Mouse (Mus musculus): ENCODE results near the gene Ensa. TPM values are rescaled to one million over a fixed set of nuclear protein-coding genes. Genes with fewer than 3 reads are reported as not detected.

Gene Ensa
- total and polyA plus RNA-seq, 3 experiments = 19.2 to 133 (median 104) TPM

- no peak for TF ChIP-seq CTCF (IDR thresholded peaks at IDR 0.05; ENCODE audit: low read depth, low read length)
- TF ChIP-seq GATA2 (IDR thresholded peaks at IDR 0.05; ENCODE audit: borderline replicate concordance, low read depth, low read length) = no peak
- TF ChIP-seq POLR2AphosphoS5 (IDR thresholded peaks at IDR 0.05; ENCODE audit: insufficient replicate concordance, low read depth, low read length) = no peak
- TF ChIP-seq TAL1 (conservative IDR thresholded peaks at IDR 0.05; ENCODE audit: low read depth, low read length) = no peak
- no peak for TF ChIP-seq GATA1 (IDR thresholded peaks at IDR 0.05; ENCODE audit: borderline replicate concordance, low read length)
- H3K36me3 ChIP-seq (replicated peaks) = peaks cover 21% of the 10 kb centered on the region
- H3K4me3 ChIP-seq (ENCODE audit: low read depth, low read length) = no peak overlapping the region
- no peak for ATAC-seq (ENCODE audit: extremely low read depth, insufficient number of reproducible peaks, low FRiP score, poor library complexity, severe bottlenecking)
- no peaks in the 10 kb centered on the region for H3K9me3 ChIP-seq (replicated peaks)
- no peaks in the 10 kb centered on the region for H3K27me3 ChIP-seq (ENCODE audit: insufficient read depth, low read length)
- H3K4me1 ChIP-seq (ENCODE audit: insufficient read depth, low read depth, low read length) = peaks cover 43% of the 10 kb centered on the region
- DNase-seq (ENCODE audit: low spot score) = no peak
Measured at GRCm38 (mm10) chr3:95655437-95655836, 30.6 kb downstream of the Ensa start.

- Histone ChIP-seq H3K9me3 (replicated peaks) (no peaks in the 10 kb centered on the region), H3K27me3 (ENCODE audit: insufficient read depth, low read length) (no peaks in the 10 kb centered on the region), H3K4me1 (ENCODE audit: insufficient read depth, low read depth, low read length) (peaks cover 39% of the 10 kb centered on the region), H3K4me3 (ENCODE audit: low read depth, low read length) (no peak overlapping the region), H3K36me3 (replicated peaks) (peaks cover 34% of the 10 kb centered on the region)
- DNase-seq (ENCODE audit: low spot score) = no peak
- ATAC-seq (ENCODE audit: extremely low read depth, insufficient number of reproducible peaks, low FRiP score, poor library complexity, severe bottlenecking) = no peak
- no peak for TF ChIP-seq CTCF (IDR thresholded peaks at IDR 0.05; ENCODE audit: low read depth, low read length)
- TF ChIP-seq TAL1 (conservative IDR thresholded peaks at IDR 0.05; ENCODE audit: low read depth, low read length) = no peak
- no peak for TF ChIP-seq POLR2AphosphoS5 (IDR thresholded peaks at IDR 0.05; ENCODE audit: insufficient replicate concordance, low read depth, low read length)
- TF ChIP-seq GATA1 (IDR thresholded peaks at IDR 0.05; ENCODE audit: borderline replicate concordance, low read length) = no peak
- TF ChIP-seq GATA2 (IDR thresholded peaks at IDR 0.05; ENCODE audit: borderline replicate concordance, low read depth, low read length) = no peak
Measured at GRCm38 (mm10) chr3:95657108-95657507, 32.3 kb downstream of the Ensa start.

- Histone ChIP-seq H3K4me1 (ENCODE audit: insufficient read depth, low read depth, low read length) (peaks cover 39% of the 10 kb centered on the region), H3K36me3 (replicated peaks) (peaks cover 40% of the 10 kb centered on the region), H3K4me3 (ENCODE audit: low read depth, low read length) (peak overlapping the region; percentile 83; the same call in 1 of the 2 replicates), H3K27me3 (ENCODE audit: insufficient read depth, low read length) (no peaks in the 10 kb centered on the region), H3K9me3 (replicated peaks) (no peaks in the 10 kb centered on the region)
- no peak for TF ChIP-seq CTCF (IDR thresholded peaks at IDR 0.05; ENCODE audit: low read depth, low read length)
- no peak for TF ChIP-seq GATA2 (IDR thresholded peaks at IDR 0.05; ENCODE audit: borderline replicate concordance, low read depth, low read length)
- no peak for TF ChIP-seq GATA1 (IDR thresholded peaks at IDR 0.05; ENCODE audit: borderline replicate concordance, low read length)
- no peak for TF ChIP-seq TAL1 (conservative IDR thresholded peaks at IDR 0.05; ENCODE audit: low read depth, low read length)
- no peak; the same call in 1 of the 2 replicates for TF ChIP-seq POLR2AphosphoS5 (IDR thresholded peaks at IDR 0.05; ENCODE audit: insufficient replicate concordance, low read depth, low read length)
- ATAC-seq (ENCODE audit: extremely low read depth, insufficient number of reproducible peaks, low FRiP score, poor library complexity, severe bottlenecking) (no peak), DNase-seq (ENCODE audit: low spot score) (no peak)
Measured at GRCm38 (mm10) chr3:95657711-95658110, 32.9 kb downstream of the Ensa start.

GRCm38 (mm10) chr3:95658236-95658867, 33.6 kb downstream of the Ensa start, which contains the start of gene Mcl1:
Mcl1 (plus strand) TSS chr3:95658788.
- peak; percentile 74 for ATAC-seq (ENCODE audit: extremely low read depth, insufficient number of reproducible peaks, low FRiP score, poor library complexity, severe bottlenecking)
- H3K27me3 ChIP-seq (ENCODE audit: insufficient read depth, low read length) = no peaks in the 10 kb centered on the region
- H3K4me1 ChIP-seq (ENCODE audit: insufficient read depth, low read depth, low read length) = peaks cover 42% of the 10 kb centered on the region
- H3K36me3 ChIP-seq (replicated peaks) = peaks cover 46% of the 10 kb centered on the region
- H3K9me3 ChIP-seq (replicated peaks) = no peaks in the 10 kb centered on the region
- DNase-seq (ENCODE audit: low spot score) = peak; percentile 94
- H3K4me3 ChIP-seq (ENCODE audit: low read depth, low read length) = peak within 1 kb of the TSS; percentile 83
- TF ChIP-seq CTCF (IDR thresholded peaks at IDR 0.05; ENCODE audit: low read depth, low read length) (no peak), POLR2AphosphoS5 (IDR thresholded peaks at IDR 0.05; ENCODE audit: insufficient replicate concordance, low read depth, low read length) (peak; percentile 58; the same call in 1 of the 2 replicates)

- peak overlapping the region; percentile 83 for H3K4me3 ChIP-seq (ENCODE audit: low read depth, low read length)
- peaks cover 54% of the 10 kb centered on the region for H3K36me3 ChIP-seq (replicated peaks)
- H3K9me3 ChIP-seq (replicated peaks) = no peaks in the 10 kb centered on the region
- no peaks in the 10 kb centered on the region for H3K27me3 ChIP-seq (ENCODE audit: insufficient read depth, low read length)
- DNase-seq (ENCODE audit: low spot score) = peak; percentile 74
- H3K4me1 ChIP-seq (ENCODE audit: insufficient read depth, low read depth, low read length) = peaks cover 44% of the 10 kb centered on the region
- no peak for ATAC-seq (ENCODE audit: extremely low read depth, insufficient number of reproducible peaks, low FRiP score, poor library complexity, severe bottlenecking)
- TF ChIP-seq GATA2 (IDR thresholded peaks at IDR 0.05; ENCODE audit: borderline replicate concordance, low read depth, low read length) (no peak), GATA1 (IDR thresholded peaks at IDR 0.05; ENCODE audit: borderline replicate concordance, low read length) (no peak), TAL1 (conservative IDR thresholded peaks at IDR 0.05; ENCODE audit: low read depth, low read length) (no peak), POLR2AphosphoS5 (IDR thresholded peaks at IDR 0.05; ENCODE audit: insufficient replicate concordance, low read depth, low read length) (no peak)
Measured at GRCm38 (mm10) chr3:95658868-95659712, 34.3 kb downstream of the Ensa start.

- ATAC-seq (ENCODE audit: extremely low read depth, insufficient number of reproducible peaks, low FRiP score, poor library complexity, severe bottlenecking) = no peak
- Histone ChIP-seq H3K36me3 (replicated peaks) (peaks cover 62% of the 10 kb centered on the region), H3K4me3 (ENCODE audit: low read depth, low read length) (peak overlapping the region; percentile 83), H3K4me1 (ENCODE audit: insufficient read depth, low read depth, low read length) (peaks cover 53% of the 10 kb centered on the region), H3K27me3 (ENCODE audit: insufficient read depth, low read length) (no peaks in the 10 kb centered on the region), H3K9me3 (replicated peaks) (no peaks in the 10 kb centered on the region)
- no peak for DNase-seq (ENCODE audit: low spot score)
- TF ChIP-seq GATA1 (IDR thresholded peaks at IDR 0.05; ENCODE audit: borderline replicate concordance, low read length) = no peak
- no peak for TF ChIP-seq TAL1 (conservative IDR thresholded peaks at IDR 0.05; ENCODE audit: low read depth, low read length)
- no peak for TF ChIP-seq CTCF (IDR thresholded peaks at IDR 0.05; ENCODE audit: low read depth, low read length)
- TF ChIP-seq GATA2 (IDR thresholded peaks at IDR 0.05; ENCODE audit: borderline replicate concordance, low read depth, low read length) = no peak
- no peak for TF ChIP-seq POLR2AphosphoS5 (IDR thresholded peaks at IDR 0.05; ENCODE audit: insufficient replicate concordance, low read depth, low read length)
Measured at GRCm38 (mm10) chr3:95659948-95660347, 35.2 kb downstream of the Ensa start.
